Mouse (Mus musculus): ENCODE data around the gene Colca2. TPM values are rescaled to one million over a fixed set of nuclear protein-coding genes. Genes with fewer than 3 reads are reported as not detected.

Gene Colca2
- polyA plus RNA-seq, 1 experiment from 2014 or later: 1.7 TPM

DNA sequence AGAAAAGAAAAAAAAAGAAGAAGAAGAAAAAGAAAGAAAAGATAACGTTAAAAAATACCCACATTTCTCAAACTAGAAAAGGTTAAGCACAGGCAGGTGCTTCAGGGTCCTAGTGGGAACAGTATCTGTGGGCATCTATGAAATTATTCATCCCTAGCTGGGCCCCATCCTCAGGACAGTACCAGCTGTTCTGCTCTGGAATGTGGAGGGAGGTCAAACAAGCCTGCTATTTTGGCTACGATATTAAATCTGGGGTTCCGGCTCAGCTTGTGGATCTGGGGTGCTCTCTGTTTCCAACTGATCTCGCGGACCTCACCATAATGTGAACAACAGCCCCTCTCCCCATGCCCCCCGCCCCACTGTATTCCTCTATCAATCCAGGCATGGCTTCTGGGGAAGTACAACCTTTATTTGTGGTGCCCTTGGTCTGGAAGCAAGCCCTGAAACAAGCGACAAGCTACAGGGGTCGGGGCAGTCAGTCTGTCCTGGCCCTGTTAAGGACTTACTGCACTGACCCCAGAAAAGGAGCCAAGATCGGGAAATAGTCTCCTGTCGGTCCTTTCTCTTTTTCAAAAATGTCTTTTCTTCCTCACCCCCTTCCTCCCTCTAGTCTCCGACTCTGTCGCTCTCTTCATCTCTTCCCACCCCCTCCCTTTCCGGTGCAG lies 403 bp downstream of the Colca2 start:
- H3K9ac ChIP-seq (ENCODE audit: low read depth, low read length): peak overlapping the region; percentile 51; the same call in 1 of the 2 replicates
- no peaks in the 10 kb centered on the region for H3K4me1 ChIP-seq (replicated peaks; ENCODE audit: control insufficient read depth, insufficient read depth, low read length)
- no peak for ATAC-seq
- peak overlapping the region; percentile 91 for H3K4me2 ChIP-seq (replicated peaks; ENCODE audit: low read depth)
- 30% methylated on average over 13 of the region's 13 CpGs for WGBS
- TF ChIP-seq CTCF (IDR thresholded peaks at IDR 0.05; ENCODE audit: low read depth): no peak
- no peaks in the 10 kb centered on the region for H3K9me3 ChIP-seq (ENCODE audit: control insufficient read depth)
- peak overlapping the region; percentile 50; the same call in 1 of the 2 replicates for H3K27ac ChIP-seq (ENCODE audit: low read depth, low read length)
- no peaks in the 10 kb centered on the region for H3K36me3 ChIP-seq (ENCODE audit: control insufficient read depth, insufficient read depth)
- peaks cover 27% of the 10 kb centered on the region for H3K27me3 ChIP-seq (replicated peaks; ENCODE audit: control insufficient read depth, insufficient read depth, low read length)
- peak overlapping the region; percentile 48 for H3K4me3 ChIP-seq (ENCODE audit: low read depth, low read length)

DNA sequence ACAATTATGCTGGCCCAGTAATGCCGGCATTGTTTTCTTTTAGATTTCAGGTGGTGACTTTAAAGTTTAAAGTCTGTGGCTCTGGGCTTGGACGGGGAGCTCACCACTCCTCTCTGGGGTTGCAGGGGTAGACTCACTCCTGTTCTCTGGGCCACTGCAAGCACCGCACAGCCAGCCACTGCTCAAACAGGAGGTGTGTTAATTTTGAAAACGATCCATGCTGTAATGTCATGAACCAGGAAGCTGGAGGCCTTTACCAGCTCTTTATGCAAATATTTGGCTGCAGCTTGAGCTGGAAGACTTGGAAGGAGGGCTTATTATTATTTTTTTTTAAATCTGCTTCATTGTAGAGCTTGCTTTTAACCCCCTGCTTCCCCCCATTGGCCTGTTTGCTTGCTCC lies 3.7 kb downstream of the Colca2 start:
- 0 out of 2 replicates have a peak overlapping the region, but pooled peaks have one; percentile 1 for H3K4me2 ChIP-seq (replicated peaks; ENCODE audit: low read depth)
- H3K9me3 ChIP-seq (ENCODE audit: control insufficient read depth): no peaks in the 10 kb centered on the region
- H3K27me3 ChIP-seq (replicated peaks; ENCODE audit: control insufficient read depth, insufficient read depth, low read length): peaks cover 11% of the 10 kb centered on the region
- H3K4me1 ChIP-seq (replicated peaks; ENCODE audit: control insufficient read depth, insufficient read depth, low read length): no peaks in the 10 kb centered on the region
- WGBS: 22% methylated on average over 4 of the region's 4 CpGs
- no peak overlapping the region for H3K27ac ChIP-seq (ENCODE audit: low read depth, low read length)
- no peak overlapping the region for H3K9ac ChIP-seq (ENCODE audit: low read depth, low read length)
- no peak for ATAC-seq
- no peak overlapping the region for H3K4me3 ChIP-seq (ENCODE audit: low read depth, low read length)
- no peak for TF ChIP-seq CTCF (IDR thresholded peaks at IDR 0.05; ENCODE audit: low read depth)
- no peaks in the 10 kb centered on the region for H3K36me3 ChIP-seq (ENCODE audit: control insufficient read depth, insufficient read depth)

DNA sequence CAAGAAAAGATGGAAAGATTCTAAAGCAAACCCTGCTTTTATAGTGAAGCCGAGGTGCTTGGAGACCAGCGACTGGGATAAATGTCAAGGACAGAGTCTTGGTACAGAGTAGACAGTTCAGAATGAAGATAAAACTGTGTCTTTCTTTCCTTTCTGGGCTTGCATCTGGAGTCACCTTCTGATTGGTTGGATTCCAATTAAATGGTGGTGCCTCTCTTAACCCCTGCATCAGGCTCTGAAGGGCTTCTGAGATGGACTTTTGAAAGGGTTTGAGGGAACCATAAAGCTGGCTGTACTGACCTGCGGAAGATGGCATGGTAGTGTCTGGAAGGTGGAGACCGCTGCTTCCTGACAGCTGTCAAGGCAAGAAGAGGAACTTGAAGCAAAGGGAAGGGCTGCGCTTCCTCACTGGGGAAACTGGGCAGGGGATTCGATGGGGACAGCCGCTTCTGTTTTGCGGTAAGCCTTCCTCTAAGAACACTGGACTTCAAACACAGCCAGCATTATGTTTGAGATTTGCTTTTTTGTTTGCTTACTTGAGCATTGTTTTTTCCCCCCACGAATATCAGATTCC lies 4.7 kb downstream of the Colca2 start:
- Histone ChIP-seq H3K27ac (ENCODE audit: low read depth, low read length) (no peak overlapping the region), H3K27me3 (replicated peaks; ENCODE audit: control insufficient read depth, insufficient read depth, low read length) (peaks cover 11% of the 10 kb centered on the region), H3K4me3 (ENCODE audit: low read depth, low read length) (no peak overlapping the region), H3K4me1 (replicated peaks; ENCODE audit: control insufficient read depth, insufficient read depth, low read length) (no peaks in the 10 kb centered on the region), H3K9me3 (ENCODE audit: control insufficient read depth) (no peaks in the 10 kb centered on the region), H3K36me3 (ENCODE audit: control insufficient read depth, insufficient read depth) (no peaks in the 10 kb centered on the region), H3K4me2 (replicated peaks; ENCODE audit: low read depth) (no peak overlapping the region), H3K9ac (ENCODE audit: low read depth, low read length) (no peak overlapping the region)
- ATAC-seq: no peak
- no peak for TF ChIP-seq CTCF (IDR thresholded peaks at IDR 0.05; ENCODE audit: low read depth)
- WGBS: 71% methylated on average over 9 of the region's 9 CpGs

GRCm38 (mm10) chr9:51272102-51272501 lies 6.3 kb downstream of the Colca2 start:
- no peak overlapping the region for H3K27ac ChIP-seq (ENCODE audit: low read depth, low read length)
- peaks cover 11% of the 10 kb centered on the region for H3K27me3 ChIP-seq (replicated peaks; ENCODE audit: control insufficient read depth, insufficient read depth, low read length)
- no peak overlapping the region for H3K4me3 ChIP-seq (ENCODE audit: low read depth, low read length)
- H3K9ac ChIP-seq (ENCODE audit: low read depth, low read length): no peak overlapping the region
- no peaks in the 10 kb centered on the region for H3K36me3 ChIP-seq (ENCODE audit: control insufficient read depth, insufficient read depth)
- peak; percentile 34; the same call in 1 of the 2 replicates for ATAC-seq
- no peak overlapping the region for H3K4me2 ChIP-seq (replicated peaks; ENCODE audit: low read depth)
- WGBS: 29% methylated on average over 5 of the region's 5 CpGs
- no peak for TF ChIP-seq CTCF (IDR thresholded peaks at IDR 0.05; ENCODE audit: low read depth)
- no peaks in the 10 kb centered on the region for H3K4me1 ChIP-seq (replicated peaks; ENCODE audit: control insufficient read depth, insufficient read depth, low read length)
- no peaks in the 10 kb centered on the region for H3K9me3 ChIP-seq (ENCODE audit: control insufficient read depth)

GRCm38 (mm10) chr9:51271073-51271472 lies 7.3 kb downstream of the Colca2 start:
- H3K9ac ChIP-seq (ENCODE audit: low read depth, low read length): no peak overlapping the region
- no peak for TF ChIP-seq CTCF (IDR thresholded peaks at IDR 0.05; ENCODE audit: low read depth)
- no peak overlapping the region for H3K4me2 ChIP-seq (replicated peaks; ENCODE audit: low read depth)
- no peaks in the 10 kb centered on the region for H3K4me1 ChIP-seq (replicated peaks; ENCODE audit: control insufficient read depth, insufficient read depth, low read length)
- H3K27me3 ChIP-seq (replicated peaks; ENCODE audit: control insufficient read depth, insufficient read depth, low read length): peaks cover 7% of the 10 kb centered on the region
- WGBS: 79% methylated on average over 8 of the region's 8 CpGs
- H3K9me3 ChIP-seq (ENCODE audit: control insufficient read depth): no peaks in the 10 kb centered on the region
- H3K4me3 ChIP-seq (ENCODE audit: low read depth, low read length): no peak overlapping the region
- no peak for ATAC-seq
- H3K27ac ChIP-seq (ENCODE audit: low read depth, low read length): no peak overlapping the region
- H3K36me3 ChIP-seq (ENCODE audit: control insufficient read depth, insufficient read depth): no peaks in the 10 kb centered on the region

- Histone ChIP-seq H3K9me3 (ENCODE audit: control insufficient read depth) (no peaks in the 10 kb centered on the region), H3K9ac (ENCODE audit: low read depth, low read length) (no peak overlapping the region), H3K36me3 (ENCODE audit: control insufficient read depth, insufficient read depth) (no peaks in the 10 kb centered on the region), H3K4me1 (replicated peaks; ENCODE audit: control insufficient read depth, insufficient read depth, low read length) (no peaks in the 10 kb centered on the region), H3K4me2 (replicated peaks; ENCODE audit: low read depth) (no peak overlapping the region), H3K4me3 (ENCODE audit: low read depth, low read length) (no peak overlapping the region), H3K27ac (ENCODE audit: low read depth, low read length) (no peak overlapping the region), H3K27me3 (replicated peaks; ENCODE audit: control insufficient read depth, insufficient read depth, low read length) (peaks cover 3% of the 10 kb centered on the region; the same call in 1 of the 2 replicates)
- ATAC-seq: no peak
- TF ChIP-seq CTCF (IDR thresholded peaks at IDR 0.05; ENCODE audit: low read depth): no peak
- 85% methylated on average over 5 of the region's 5 CpGs for WGBS
These were observed 9.5 kb downstream of the Colca2 start for GRCm38 (mm10) chr9:51268852-51269251.
